Mouse (Mus musculus): ENCODE data around the gene 5530400C23Rik. TPM values are rescaled to one million over a fixed set of nuclear protein-coding genes. Genes with fewer than 3 reads are reported as not detected.

The 5530400C23Rik gene
- polyA plus RNA-seq (2014; fragmentation: Illumina TruSeq; extraction: RNeasy Lipid Tissue Mini Kit (QIAGEN cat#74804); ENCODE audit: low replicate concordance), result not detected

DNA sequence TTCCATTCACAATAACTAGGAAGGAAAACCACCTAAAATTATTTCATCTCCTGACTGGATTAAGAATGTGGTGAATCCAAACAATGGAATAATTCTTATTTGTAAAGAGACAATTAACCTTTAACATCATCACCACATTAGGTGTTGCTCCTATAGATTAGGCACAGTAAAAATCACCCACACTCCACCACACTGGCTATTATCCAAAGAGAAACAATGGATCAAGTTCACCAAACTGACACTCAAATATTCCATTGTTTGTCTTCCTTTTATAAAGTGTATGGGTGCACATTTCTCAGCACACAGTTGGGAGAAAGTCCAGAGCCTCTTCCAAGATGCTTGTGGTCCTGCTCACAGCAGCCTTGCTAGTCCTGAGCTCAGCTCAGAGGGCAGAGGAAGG lies at the start of gene 5530400C23Rik:
5530400C23Rik (plus strand) TSS at position 301 of the 400 bp plus-strand sequence.

Other genes with a start within 250 kb of the 5530400C23Rik start
- not detected for gene Tas2r140, start 236.4 kb upstream of the 5530400C23Rik start, polyA plus RNA-seq (2014; fragmentation: Illumina TruSeq; extraction: RNeasy Lipid Tissue Mini Kit (QIAGEN cat#74804); ENCODE audit: low replicate concordance)
- 159 TPM for gene Smim10l1, start 187.3 kb upstream of the 5530400C23Rik start, polyA plus RNA-seq (2014; fragmentation: Illumina TruSeq; extraction: RNeasy Lipid Tissue Mini Kit (QIAGEN cat#74804); ENCODE audit: low replicate concordance)